ENCODE assay signal across 8 mouse cellular contexts in genomic region chr12:72235621-72236351, GRCm38 (mm10). TPM values are rescaled to one million over a fixed set of nuclear protein-coding genes. Genes with fewer than 3 reads are reported as not detected.
A peak's percentile ranks its signal among the peaks of the same experiment; 100 is the strongest.
DNase-seq lines count a peak whose midpoint lies in the region; ATAC-seq and TF ChIP-seq lines count a peak whose summit lies in the region.

No protein-coding gene starts in this region.

- no peak for TF ChIP-seq CTCF in brain, embryonic 14.5 days (IDR thresholded peaks at IDR 0.05; ENCODE audit: borderline replicate concordance, extremely low read depth, insufficient read depth, insufficient read length)

- H3K9me3 ChIP-seq in kidney, embryonic 14.5 days (ENCODE audit: control insufficient read depth, low read length): no peaks in the 10 kb centered on the region
- no peaks in the 10 kb centered on the region for H3K9me3 ChIP-seq in forebrain, embryonic 13.5 days (replicated peaks)
- H3K9me3 ChIP-seq in midbrain, embryonic 11.5 days (ENCODE audit: control insufficient read depth, low read length): no peaks in the 10 kb centered on the region

- peaks cover 30% of the 10 kb centered on the region for H3K27me3 ChIP-seq in kidney, embryonic 14.5 days (ENCODE audit: control insufficient read depth, insufficient read depth, low read length)
- H3K27me3 ChIP-seq in forebrain, embryonic 13.5 days: peaks cover 2% of the 10 kb centered on the region; the same call in 1 of the 2 replicates
- no peaks in the 10 kb centered on the region; the same call in 1 of the 2 replicates for H3K27me3 ChIP-seq in midbrain, embryonic 11.5 days (ENCODE audit: control insufficient read depth, insufficient read depth, low read length)

- H3K27ac ChIP-seq in kidney, embryonic 14.5 days (ENCODE audit: low read depth, low read length): no peak overlapping the region
- H3K27ac ChIP-seq in forebrain, embryonic 13.5 days: peak overlapping the region; percentile 93
- H3K27ac ChIP-seq in midbrain, embryonic 11.5 days (ENCODE audit: low read depth, low read length): peak overlapping the region; percentile 72

- H3K4me1 ChIP-seq in kidney, embryonic 14.5 days (ENCODE audit: control insufficient read depth, insufficient read depth, low read length): peaks cover 3% of the 10 kb centered on the region; the same call in 1 of the 2 replicates
- H3K4me1 ChIP-seq in forebrain, embryonic 13.5 days: peaks cover 76% of the 10 kb centered on the region
- H3K4me1 ChIP-seq in midbrain, embryonic 11.5 days (ENCODE audit: control insufficient read depth, insufficient read depth, low read length): peaks cover 2% of the 10 kb centered on the region; the same call in 1 of the 2 replicates

- H3K9ac ChIP-seq in kidney, embryonic 14.5 days (ENCODE audit: low read depth, low read length): peak overlapping the region; percentile 51; the same call in 1 of the 2 replicates
- H3K9ac ChIP-seq in forebrain, embryonic 13.5 days: peak overlapping the region; percentile 95
- peak overlapping the region; percentile 87 for H3K9ac ChIP-seq in midbrain, embryonic 11.5 days (ENCODE audit: low read length)

- 56% methylated on average over 12 of the region's 12 CpGs for WGBS in kidney, embryonic 14.5 days
- WGBS in forebrain, embryonic 13.5 days: 16% methylated on average over 12 of the region's 12 CpGs
- WGBS in midbrain, embryonic 11.5 days: 38% methylated on average over 12 of the region's 12 CpGs

- H3K4me2 ChIP-seq in kidney, embryonic 14.5 days (replicated peaks; ENCODE audit: low read depth, low read length): peak overlapping the region; percentile 83
- peak overlapping the region; percentile 67 for H3K4me2 ChIP-seq in forebrain, embryonic 13.5 days
- peak overlapping the region; percentile 71 for H3K4me2 ChIP-seq in midbrain, embryonic 11.5 days

- DNase-seq in kidney, adult 9 months: no peak
- peak; percentile 85 for DNase-seq in brain, embryonic 14.5 days (ENCODE audit: low read depth)
- peak; percentile 93 for DNase-seq in midbrain, embryonic 11.5 days (ENCODE audit: low spot score, missing footprints)
- DNase-seq in frontal cortex, postnatal 25 days (ENCODE audit: low spot score in 2 of 2): no peak

- no peak for TF ChIP-seq POLR2A in brain, embryonic 14.5 days (IDR thresholded peaks at IDR 0.05; ENCODE audit: borderline replicate concordance, extremely low read depth, insufficient read depth, insufficient read length, poor library complexity, severe bottlenecking)

- H3K36me3 ChIP-seq in kidney, embryonic 14.5 days (ENCODE audit: control insufficient read depth, insufficient read depth, low read length): no peaks in the 10 kb centered on the region
- H3K36me3 ChIP-seq in forebrain, embryonic 13.5 days (ENCODE audit: poor library complexity, severe bottlenecking): 0 out of 2 replicates have a peak, but pooled peaks cover 5% of the 10 kb centered on the region
- H3K36me3 ChIP-seq in midbrain, embryonic 11.5 days (ENCODE audit: control insufficient read depth, insufficient read depth, low read length): no peaks in the 10 kb centered on the region

- ATAC-seq in kidney, embryonic 14.5 days (ENCODE audit: low FRiP score, low TSS enrichment): no peak
- ATAC-seq in forebrain, embryonic 13.5 days: peak; percentile 28; the same call in 1 of the 2 replicates
- no peak for ATAC-seq in midbrain, embryonic 11.5 days (ENCODE audit: low FRiP score)
- no peak for ATAC-seq in erythroid progenitor cell, adult 5-6 weeks (replicated peaks; ENCODE audit: low FRiP score, poor library complexity, severe bottlenecking)
- ATAC-seq in erythroblast, adult 5-6 weeks (replicated peaks; ENCODE audit: low FRiP score, poor library complexity, severe bottlenecking): no peak

- peak overlapping the region; percentile 49 for H3K4me3 ChIP-seq in kidney, embryonic 14.5 days (ENCODE audit: low read length)
- peak overlapping the region; percentile 76 for H3K4me3 ChIP-seq in forebrain, embryonic 13.5 days
- H3K4me3 ChIP-seq in midbrain, embryonic 11.5 days (ENCODE audit: low read depth, low read length): peak overlapping the region; percentile 61

RNA-seq across cellular contexts. Expression of gene Ccdc175, which starts 51.0 kb away (rescaled TPM):
- not detected in 2 replicates for polyA plus RNA-seq in kidney, embryonic 14.5 days (2014; fragmentation: Nextera tagmentation; extraction: Ambion mirVana)
- 0.03 TPM in 1 of 2 replicates, not detected in the other for polyA plus RNA-seq in brain, embryonic 14.5 days (2012; rRNA removed)
- polyA plus RNA-seq in forebrain, embryonic 13.5 days (2015; fragmentation: Nextera tagmentation; extraction: Ambion mirVana): 0.06 TPM in 1 of 2 replicates, not detected in the other
- not detected in 2 replicates for polyA plus RNA-seq in midbrain, embryonic 11.5 days (2014; fragmentation: Nextera tagmentation; extraction: Ambion mirVana)
- total RNA-seq in erythroid progenitor cell, adult 5-6 weeks (2015; ENCODE audit: low replicate concordance): not detected in 2 replicates
- not detected in 2 replicates for total RNA-seq in erythroid progenitor cell, adult 5-6 weeks (2017; ENCODE audit: low replicate concordance)
- total RNA-seq in erythroblast, adult 5-6 weeks (2015; ENCODE audit: low replicate concordance): not detected in 2 replicates
- not detected in 2 replicates for total RNA-seq in erythroblast, adult 5-6 weeks (2017; ENCODE audit: low replicate concordance)

Comparison
In these comparisons a context has a peak if more than half of its experiments do, and no peak if none do; other contexts are left out.
1. DNase-seq: peak in brain, embryonic 14.5 days (single experiment) and midbrain, embryonic 11.5 days (single experiment); none in kidney, adult 9 months (single experiment) and frontal cortex, postnatal 25 days (0 of 2).
2. Peak in every context shown above with its lines, with median percentiles within 50 percentile points of each other: H3K4me2 ChIP-seq, H3K4me3 ChIP-seq and H3K9ac ChIP-seq.